Mouse (Mus musculus) naive thymus-derived CD4-positive, alpha-beta T cell, adult 2 months (primary cell): ENCODE data around the gene Cox8a.
A peak's percentile ranks its signal among the peaks of the same experiment; 100 is the strongest.

Source experiments
- DNase-seq: peaks from one replicate; pipeline ENCODE4 v3.0.0-alpha.2; 2011; ENCODE audit warnings: low read depth

Gene Cox8a

DNA sequence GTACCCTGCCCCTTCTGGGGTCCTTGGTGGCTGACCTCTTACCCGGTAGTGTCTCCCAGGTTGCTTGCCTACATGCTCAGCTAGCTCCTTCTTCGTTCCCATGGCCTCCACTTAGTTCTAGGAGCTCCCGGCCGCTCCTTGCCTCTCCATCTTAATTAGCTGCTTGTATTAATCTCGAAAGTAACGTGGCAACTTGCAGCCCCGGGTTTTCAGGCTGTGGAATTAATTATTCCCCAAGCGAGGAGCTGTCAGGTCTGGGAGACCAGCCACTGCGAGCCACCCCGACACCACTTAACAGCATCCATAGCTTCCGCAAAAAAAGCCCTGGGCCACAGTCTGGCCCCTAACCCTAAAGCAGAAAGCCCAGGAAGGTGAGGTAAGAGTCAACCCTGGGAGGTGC lies 34.0 kb downstream of the Cox8a start:
- no peak for DNase-seq

GRCm38 (mm10) chr19:7182273-7182949 lies 35.0 kb downstream of the Cox8a start:
- peak; percentile 35 for DNase-seq

GRCm38 (mm10) chr19:7181496-7181895 lies 35.9 kb downstream of the Cox8a start:
- no peak for DNase-seq

- no peak for DNase-seq
Measured at GRCm38 (mm10) chr19:7180756-7181405, 36.5 kb downstream of the Cox8a start.

GRCm38 (mm10) chr19:7178841-7179452 lies 38.5 kb downstream of the Cox8a start:
- DNase-seq, result no peak

DNA sequence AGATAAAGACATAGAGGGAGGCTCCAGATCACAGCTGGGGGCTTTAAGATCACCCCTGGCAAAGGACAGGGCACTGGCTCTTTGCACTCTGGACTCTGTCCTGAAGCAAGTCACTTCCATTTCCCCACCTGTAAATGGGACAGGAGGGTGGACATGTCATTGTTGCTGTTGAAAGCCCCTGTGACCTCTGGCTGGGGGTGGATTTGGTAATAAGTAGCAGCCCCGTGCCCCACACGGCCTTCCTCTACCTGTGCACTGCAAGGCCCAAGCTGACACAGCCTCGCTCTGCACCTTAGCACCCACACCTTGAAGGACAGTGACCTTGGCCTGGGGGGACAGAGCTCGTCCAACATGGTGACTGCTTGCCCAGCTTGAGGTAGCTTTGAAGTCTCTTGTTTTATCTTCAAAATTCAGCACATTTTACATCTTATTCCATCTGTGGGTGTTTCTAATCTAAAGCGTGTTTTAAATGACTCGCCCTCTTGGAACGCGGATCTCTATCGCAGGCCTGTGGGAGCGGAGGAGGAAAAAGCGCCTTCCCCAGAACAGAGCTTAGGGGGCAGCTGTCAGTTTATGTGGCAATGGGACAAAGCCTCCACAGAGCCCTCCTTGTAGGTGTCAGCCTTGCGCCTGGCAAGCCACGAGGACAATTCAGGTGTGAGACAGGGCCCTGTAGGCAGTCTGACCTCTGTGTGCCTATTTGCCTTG lies 39.5 kb downstream of the Cox8a start:
- no peak for DNase-seq

- no peak for DNase-seq
Measured at GRCm38 (mm10) chr19:7176041-7176696, 41.2 kb downstream of the Cox8a start.

DNA sequence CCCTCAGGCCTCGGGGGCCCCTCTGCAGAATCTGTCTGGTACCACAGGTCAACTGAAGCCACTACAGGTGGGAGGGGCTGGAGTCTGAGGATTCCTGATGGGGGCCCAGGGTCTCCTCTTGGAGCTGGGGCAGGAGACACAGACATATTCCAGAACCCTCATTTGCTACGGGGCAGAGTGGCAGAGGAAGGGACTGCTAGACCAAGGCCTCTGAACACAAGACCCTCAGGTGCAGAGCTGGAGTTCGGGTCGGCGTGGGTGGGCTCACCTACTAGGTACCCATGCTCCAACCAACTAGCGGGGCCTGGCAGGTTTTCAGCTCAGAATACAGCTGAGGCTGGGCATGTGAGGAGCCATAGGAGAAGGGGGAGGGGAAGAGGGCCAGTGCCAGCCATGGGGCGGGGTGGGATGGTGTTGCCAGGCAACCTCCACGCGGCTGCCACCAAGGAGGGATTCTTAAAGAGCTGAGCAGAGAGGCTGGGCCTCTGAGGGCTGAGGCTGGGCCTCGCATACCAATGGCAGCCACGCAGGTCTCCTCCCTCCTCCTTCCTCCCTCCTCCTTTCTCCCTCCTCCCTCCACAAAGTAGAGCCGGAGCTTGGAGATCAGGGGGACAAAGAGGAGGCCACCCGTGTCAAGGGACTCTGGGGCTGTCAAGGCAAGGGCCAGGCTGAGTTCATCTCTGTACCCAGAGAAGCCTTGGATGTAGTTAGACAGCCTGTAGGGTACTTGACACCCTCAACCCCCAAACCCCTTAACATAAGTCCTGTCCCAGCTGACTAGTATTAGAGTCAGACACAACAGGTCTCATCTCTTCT lies 45.2 kb downstream of the Cox8a start:
- DNase-seq, result no peak

- DNase-seq, result no peak
Measured at GRCm38 (mm10) chr19:7171447-7171846, 46.0 kb downstream of the Cox8a start.

DNA sequence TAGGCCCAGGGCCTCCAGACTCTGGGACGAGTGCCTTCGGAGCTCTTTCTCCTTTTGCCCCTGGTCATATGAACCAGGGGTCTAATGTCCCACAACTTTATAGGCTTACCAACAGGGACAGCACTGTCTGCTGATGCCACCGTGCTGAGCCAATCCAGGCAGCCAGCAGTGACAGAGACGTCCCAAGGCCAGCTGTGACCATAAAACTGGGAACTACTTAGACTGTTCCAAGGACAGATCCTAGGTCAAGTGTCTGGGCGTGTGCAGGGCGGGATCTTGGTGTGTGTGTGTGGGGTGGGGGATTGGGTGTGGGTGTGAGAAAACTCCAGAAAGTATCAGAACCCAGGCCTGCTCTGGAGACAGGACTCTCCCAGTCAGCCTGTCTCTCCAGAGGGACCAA lies 46.5 kb downstream of the Cox8a start:
- DNase-seq, result no peak

DNA sequence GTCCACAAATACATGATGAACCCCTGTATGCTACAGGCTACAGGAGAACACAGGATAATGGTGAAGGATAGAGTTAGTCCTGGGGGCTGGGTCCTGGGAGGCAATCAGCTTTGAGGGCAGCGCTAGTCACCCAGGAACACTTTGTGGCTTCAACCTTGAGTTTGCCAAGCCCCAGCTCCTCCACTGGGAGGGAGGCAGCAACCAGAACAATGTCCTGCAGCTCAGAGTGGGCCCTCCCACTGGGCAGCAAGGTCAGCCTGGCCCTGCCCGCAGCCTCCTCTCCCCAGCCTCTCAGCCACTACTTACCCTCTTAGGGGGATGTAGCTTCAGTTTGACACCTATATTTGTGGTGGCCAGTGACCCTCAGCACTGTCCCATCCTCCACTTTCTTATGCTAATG lies 49.0 kb downstream of the Cox8a start:
- DNase-seq, result no peak

GRCm38 (mm10) chr19:7166767-7167166 lies 50.6 kb downstream of the Cox8a start:
- DNase-seq, result no peak

- DNase-seq, result no peak
Measured at GRCm38 (mm10) chr19:7166200-7166711, 51.2 kb downstream of the Cox8a start.

DNA sequence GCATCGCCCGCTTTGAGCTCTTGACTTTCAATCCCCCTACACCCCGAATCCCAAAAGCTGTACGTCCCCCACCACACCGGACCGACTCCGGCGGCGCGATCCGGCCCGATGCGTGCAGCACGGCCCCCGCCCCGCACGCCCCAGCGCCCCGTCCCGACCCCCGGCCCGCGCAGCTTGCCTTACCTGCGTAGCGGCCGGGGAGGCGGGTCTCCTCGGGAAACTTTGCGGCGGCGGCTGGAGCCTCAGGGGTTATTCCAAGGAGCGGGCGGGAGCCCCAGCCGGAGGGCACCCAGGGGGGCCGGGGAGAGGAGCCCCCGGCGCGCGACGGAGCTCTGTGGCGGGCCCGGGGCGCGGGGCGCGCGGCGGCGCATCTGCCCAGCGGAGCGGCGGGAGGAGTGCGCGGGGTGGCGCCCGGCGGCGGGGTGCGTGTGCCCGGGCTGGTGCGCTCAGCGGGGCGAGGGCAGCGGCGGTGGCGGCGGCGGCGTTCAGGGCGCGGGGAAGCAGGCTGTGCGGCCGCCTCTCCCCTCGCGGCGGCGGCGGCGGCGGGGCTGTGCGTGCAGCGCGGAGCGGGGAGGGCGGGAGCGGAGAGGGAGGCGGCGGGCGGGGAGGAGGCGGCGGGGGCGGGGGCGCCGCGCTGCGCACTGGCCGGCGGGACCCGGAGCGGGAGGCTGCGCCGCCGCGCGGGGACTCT lies 51.8 kb downstream of the Cox8a start:
- no peak for DNase-seq
